Mouse (Mus musculus): ENCODE data around the gene BC024978. TPM values are rescaled to one million over a fixed set of nuclear protein-coding genes. Genes with fewer than 3 reads are reported as not detected.

The BC024978 gene
- total RNA-seq (2017): 2.9 and 6.8 TPM in 2 replicates

- ATAC-seq (ENCODE audit: extremely low read depth, insufficient number of reproducible peaks, low FRiP score, poor library complexity, severe bottlenecking): peak; percentile 96
Measured at GRCm38 (mm10) chr7:27195681-27196611, at the start of gene BC024978, which contains the start of gene Snrpa. Gene BC024978 (plus strand): TSS chr7:27195781. Gene Snrpa (minus strand): TSS chr7:27196271.

- ATAC-seq (ENCODE audit: extremely low read depth, insufficient number of reproducible peaks, low FRiP score, poor library complexity, severe bottlenecking): no peak
Measured at GRCm38 (mm10) chr7:27153205-27153764, 42.3 kb upstream of the BC024978 start, which contains the start of gene Cyp2t4. Gene Cyp2t4 (plus strand): TSS chr7:27153714.

GRCm38 (mm10) chr7:27156005-27156404 is 39.6 kb upstream of the BC024978 start:
- ATAC-seq (ENCODE audit: extremely low read depth, insufficient number of reproducible peaks, low FRiP score, poor library complexity, severe bottlenecking): no peak

- ATAC-seq (ENCODE audit: extremely low read depth, insufficient number of reproducible peaks, low FRiP score, poor library complexity, severe bottlenecking): no peak
Measured at GRCm38 (mm10) chr7:27158171-27158570, 37.4 kb upstream of the BC024978 start.

GRCm38 (mm10) chr7:27159256-27159655 is 36.3 kb upstream of the BC024978 start:
- no peak for ATAC-seq (ENCODE audit: extremely low read depth, insufficient number of reproducible peaks, low FRiP score, poor library complexity, severe bottlenecking)

- ATAC-seq (ENCODE audit: extremely low read depth, insufficient number of reproducible peaks, low FRiP score, poor library complexity, severe bottlenecking): peak; percentile 78
Measured at GRCm38 (mm10) chr7:27159882-27160281, 35.7 kb upstream of the BC024978 start.

- ATAC-seq (ENCODE audit: extremely low read depth, insufficient number of reproducible peaks, low FRiP score, poor library complexity, severe bottlenecking): no peak
Measured at GRCm38 (mm10) chr7:27160921-27161320, 34.7 kb upstream of the BC024978 start.

GRCm38 (mm10) chr7:27161744-27162143 is 33.8 kb upstream of the BC024978 start:
- no peak for ATAC-seq (ENCODE audit: extremely low read depth, insufficient number of reproducible peaks, low FRiP score, poor library complexity, severe bottlenecking)

- no peak for ATAC-seq (ENCODE audit: extremely low read depth, insufficient number of reproducible peaks, low FRiP score, poor library complexity, severe bottlenecking)
Measured at GRCm38 (mm10) chr7:27162780-27163449, 32.7 kb upstream of the BC024978 start.

- no peak for ATAC-seq (ENCODE audit: extremely low read depth, insufficient number of reproducible peaks, low FRiP score, poor library complexity, severe bottlenecking)
Measured at GRCm38 (mm10) chr7:27163450-27163805, 32.2 kb upstream of the BC024978 start.

GRCm38 (mm10) chr7:27164112-27164947 is 31.3 kb upstream of the BC024978 start:
- ATAC-seq (ENCODE audit: extremely low read depth, insufficient number of reproducible peaks, low FRiP score, poor library complexity, severe bottlenecking): no peak

- no peak for ATAC-seq (ENCODE audit: extremely low read depth, insufficient number of reproducible peaks, low FRiP score, poor library complexity, severe bottlenecking)
Measured at GRCm38 (mm10) chr7:27165007-27165655, 30.4 kb upstream of the BC024978 start.

- ATAC-seq (ENCODE audit: extremely low read depth, insufficient number of reproducible peaks, low FRiP score, poor library complexity, severe bottlenecking): no peak
Measured at GRCm38 (mm10) chr7:27165696-27166095, 29.9 kb upstream of the BC024978 start.

- ATAC-seq (ENCODE audit: extremely low read depth, insufficient number of reproducible peaks, low FRiP score, poor library complexity, severe bottlenecking): peak; percentile 33
Measured at GRCm38 (mm10) chr7:27166229-27166613, 29.4 kb upstream of the BC024978 start.

- peak; percentile 72 for ATAC-seq (ENCODE audit: extremely low read depth, insufficient number of reproducible peaks, low FRiP score, poor library complexity, severe bottlenecking)
Measured at GRCm38 (mm10) chr7:27166614-27167474, 28.7 kb upstream of the BC024978 start, which contains the start of gene Egln2. Gene Egln2 (minus strand): TSS chr7:27166802.

- no peak for ATAC-seq (ENCODE audit: extremely low read depth, insufficient number of reproducible peaks, low FRiP score, poor library complexity, severe bottlenecking)
Measured at GRCm38 (mm10) chr7:27167475-27168094, 28.0 kb upstream of the BC024978 start.

GRCm38 (mm10) chr7:27168371-27168770 is 27.2 kb upstream of the BC024978 start:
- no peak for ATAC-seq (ENCODE audit: extremely low read depth, insufficient number of reproducible peaks, low FRiP score, poor library complexity, severe bottlenecking)
